Mouse (Mus musculus): ENCODE measurements around the gene Sfrp4. TPM values are rescaled to one million over a fixed set of nuclear protein-coding genes. Genes with fewer than 3 reads are reported as not detected.

Sfrp4 gene
- total RNA-seq, 2 experiments from 2014 or later = 2.7 to 14.8 TPM

- no peak for DNase-seq
Observed at GRCm38 (mm10) chr13:19630768-19631709, 8.1 kb downstream of the Sfrp4 start.

GRCm38 (mm10) chr13:19636131-19636530 lies 13.2 kb downstream of the Sfrp4 start:
- DNase-seq = no peak

GRCm38 (mm10) chr13:19640203-19640851 lies 17.4 kb downstream of the Sfrp4 start:
- no peak for DNase-seq

- no peak for DNase-seq
Observed at GRCm38 (mm10) chr13:19643519-19643918, 20.6 kb downstream of the Sfrp4 start.

- DNase-seq = no peak
Observed at GRCm38 (mm10) chr13:19644225-19644624, 21.3 kb downstream of the Sfrp4 start.

- no peak for DNase-seq
Observed at GRCm38 (mm10) chr13:19649824-19650223, 26.9 kb downstream of the Sfrp4 start.

GRCm38 (mm10) chr13:19652405-19652804 lies 29.5 kb downstream of the Sfrp4 start:
- DNase-seq = no peak

- no peak for DNase-seq
Observed at GRCm38 (mm10) chr13:19668355-19669140, 45.6 kb downstream of the Sfrp4 start.

- DNase-seq = no peak
Observed at GRCm38 (mm10) chr13:19674025-19674424, 51.1 kb downstream of the Sfrp4 start.

- DNase-seq = no peak
Observed at GRCm38 (mm10) chr13:19674601-19675000, 51.7 kb downstream of the Sfrp4 start.

Other genes with a start within 250 kb of the Sfrp4 start
- 1 to 10 TPM; 5.2 to 8.5 TPM for gene Stard3nl, start 227.3 kb upstream of the Sfrp4 start, total RNA-seq (2021)
- 100 to 1,000 TPM in 1 of 2 experiments, 10 to 100 TPM in 1; 85.7 to 113 TPM for gene Epdr1, start 3.2 kb upstream of the Sfrp4 start, total RNA-seq (2021)
- gene Nme8, start 74.7 kb downstream of the Sfrp4 start, total RNA-seq (2021) = not detected
- not detected for gene Gpr141, start 201.2 kb downstream of the Sfrp4 start, total RNA-seq (2021)

All from gastrocnemius, postnatal 25 days (tissue).